Mouse (Mus musculus) cerebellum, adult 11 months (tissue): ENCODE measurements around the gene Phc3.
A peak's percentile ranks its signal among the peaks of the same experiment; 100 is the strongest.

Experiments
- DNase-seq: peaks from one replicate; pipeline ENCODE4 v3.0.0; 2022

Gene Phc3

GRCm38 (mm10) chr3:30969104-30969581, at the start of gene Phc3:
Gene Phc3, minus strand, starts transcription at chr3:30969415.
- DNase-seq, result peak; percentile 89

- no peak for DNase-seq
These were observed 48.4 kb upstream of the Phc3 start for GRCm38 (mm10) chr3:31017652-31018051.

DNA sequence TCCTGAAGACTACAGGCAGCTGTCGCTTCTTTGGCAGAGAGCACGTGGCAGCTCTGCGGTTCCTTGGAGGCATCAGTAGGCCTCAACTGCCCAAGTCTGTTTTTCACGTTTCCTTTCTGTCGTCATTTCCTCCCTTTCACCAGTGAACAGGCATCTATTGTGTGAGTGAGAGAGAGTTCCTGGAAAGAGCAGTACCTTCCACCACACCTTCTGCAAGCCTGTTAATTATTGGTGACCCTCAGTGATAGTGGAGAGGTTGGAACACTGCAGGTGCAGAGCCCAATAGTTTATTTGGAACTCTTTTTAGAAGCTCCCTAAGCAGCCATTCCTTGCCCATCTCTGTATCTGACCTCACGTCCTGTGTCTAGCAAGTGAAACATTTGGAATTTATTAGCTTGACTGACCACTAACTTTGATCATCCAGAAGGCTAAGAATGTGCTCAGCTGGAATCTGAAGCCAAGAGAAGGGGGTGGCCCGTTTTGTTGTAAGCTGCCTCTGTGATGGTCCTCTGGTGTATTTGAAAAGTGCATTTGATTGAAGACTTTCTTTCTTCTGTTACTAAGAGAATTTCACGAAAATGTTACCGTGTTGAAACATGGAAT, 47.5 kb upstream of the Phc3 start:
- DNase-seq, result no peak

- no peak for DNase-seq
These were observed 46.6 kb upstream of the Phc3 start for GRCm38 (mm10) chr3:31015682-31016443.

GRCm38 (mm10) chr3:31014374-31014773, 45.2 kb upstream of the Phc3 start:
- no peak for DNase-seq

- no peak for DNase-seq
These were observed 35.4 kb upstream of the Phc3 start for GRCm38 (mm10) chr3:31004320-31005209.

DNA sequence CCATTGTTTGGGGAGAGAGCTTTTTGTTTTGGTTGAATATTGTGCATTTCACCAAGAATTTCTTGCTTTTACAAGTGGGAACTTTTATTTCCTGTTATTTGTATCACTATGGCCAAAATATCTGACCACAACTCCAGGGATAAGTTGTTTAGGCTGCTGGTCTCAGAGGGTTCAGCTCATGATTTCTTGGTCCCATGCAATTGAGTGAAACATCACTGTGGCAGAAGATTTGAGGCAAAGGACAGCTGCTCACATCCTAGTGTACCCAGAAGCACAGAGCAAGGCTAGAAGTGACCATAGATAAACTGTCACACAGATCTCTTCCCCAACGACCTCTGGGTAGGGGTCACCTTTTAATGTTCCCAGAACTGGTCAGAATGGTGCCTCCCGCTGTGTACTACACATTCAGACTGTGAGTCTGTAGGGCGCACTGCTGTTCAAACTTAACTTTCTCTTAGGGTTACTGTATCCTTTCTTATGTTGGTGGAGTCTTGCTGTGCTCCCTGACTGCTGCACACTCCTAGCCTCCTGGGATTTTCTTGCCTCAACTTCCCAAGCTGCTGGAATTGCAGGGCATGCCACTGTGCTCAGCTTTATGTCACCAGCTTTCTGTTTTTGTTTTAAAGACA, 31.9 kb upstream of the Phc3 start:
- no peak for DNase-seq

DNA sequence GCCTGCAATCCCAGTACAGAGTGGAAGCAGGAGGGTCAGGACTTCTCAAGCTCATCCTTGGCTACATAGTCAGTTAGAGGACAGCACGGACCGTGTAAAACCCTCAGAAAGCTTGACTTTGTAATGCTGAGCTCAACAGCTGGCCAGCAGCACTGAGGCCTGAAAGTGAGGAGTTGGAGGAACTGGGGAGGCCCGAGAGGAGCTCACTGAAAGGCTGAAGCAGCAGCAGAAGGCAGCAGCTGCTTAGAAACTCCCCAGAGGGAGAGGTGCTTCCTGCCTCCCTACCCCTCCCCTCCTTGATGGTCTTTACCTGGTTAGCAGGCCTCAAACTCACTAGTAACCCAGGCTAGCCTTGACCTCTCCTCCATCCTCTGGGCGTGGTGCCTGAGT, 30.8 kb upstream of the Phc3 start:
- no peak for DNase-seq

- no peak for DNase-seq
These were observed 30.3 kb upstream of the Phc3 start for GRCm38 (mm10) chr3:30999401-31000017.

- no peak for DNase-seq
These were observed 27.4 kb upstream of the Phc3 start for GRCm38 (mm10) chr3:30996688-30997014.

- no peak for DNase-seq
These were observed 26.9 kb upstream of the Phc3 start for GRCm38 (mm10) chr3:30995899-30996687.

DNA sequence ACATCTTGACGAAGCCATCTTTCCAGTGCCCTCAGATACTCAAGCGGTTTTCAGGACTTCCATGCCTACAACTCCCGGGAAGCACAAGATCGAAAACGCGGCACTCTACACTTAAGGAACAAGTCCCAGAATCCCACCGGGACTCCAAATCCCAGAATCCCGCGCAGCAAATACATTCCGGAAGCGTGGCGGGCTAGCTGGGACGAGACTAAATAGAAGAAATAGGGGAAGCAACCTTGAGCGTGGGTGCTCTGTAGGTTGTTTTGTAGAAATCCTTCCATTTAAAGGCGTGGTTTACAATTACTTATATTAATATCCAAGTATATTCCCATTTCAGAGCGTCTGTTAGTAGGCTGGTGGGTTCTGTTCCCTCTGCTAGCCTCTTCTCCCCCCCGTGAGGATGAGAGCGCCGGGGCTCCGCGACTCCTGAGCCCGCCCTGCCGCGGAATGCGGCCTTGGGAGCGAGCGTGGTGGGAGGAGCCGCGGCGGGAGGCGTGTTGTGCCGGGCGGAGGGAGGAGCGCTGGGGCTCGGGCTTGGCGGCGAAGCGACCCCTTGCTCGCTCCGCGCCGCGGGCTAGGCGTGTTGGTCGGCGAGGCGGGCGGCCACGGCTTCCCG, 26.2 kb upstream of the Phc3 start, which contains the start of gene Prkci:
TSS of gene Prkci (plus strand) at position 465 of the 616 bp plus-strand sequence.
- peak; percentile 87 for DNase-seq

DNA sequence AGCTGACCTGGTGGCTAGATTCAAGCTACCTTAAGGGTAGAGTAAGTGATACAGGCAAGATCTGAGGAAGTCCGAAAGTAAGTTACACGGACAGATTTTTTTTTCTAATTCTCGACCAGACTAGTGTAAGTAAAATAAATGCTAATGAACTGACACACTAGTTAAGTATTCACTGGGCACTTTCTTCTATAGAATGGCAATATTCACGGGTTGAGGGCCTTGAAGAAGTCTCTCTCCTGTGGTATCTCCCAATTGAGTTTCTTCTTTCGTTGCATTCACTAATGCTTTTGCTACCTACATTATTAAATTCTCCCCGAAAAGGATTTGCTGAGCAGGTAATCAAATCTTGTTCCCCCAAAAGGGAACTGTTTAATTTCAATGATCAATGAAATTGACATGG, 25.6 kb upstream of the Phc3 start:
- DNase-seq, result no peak

DNA sequence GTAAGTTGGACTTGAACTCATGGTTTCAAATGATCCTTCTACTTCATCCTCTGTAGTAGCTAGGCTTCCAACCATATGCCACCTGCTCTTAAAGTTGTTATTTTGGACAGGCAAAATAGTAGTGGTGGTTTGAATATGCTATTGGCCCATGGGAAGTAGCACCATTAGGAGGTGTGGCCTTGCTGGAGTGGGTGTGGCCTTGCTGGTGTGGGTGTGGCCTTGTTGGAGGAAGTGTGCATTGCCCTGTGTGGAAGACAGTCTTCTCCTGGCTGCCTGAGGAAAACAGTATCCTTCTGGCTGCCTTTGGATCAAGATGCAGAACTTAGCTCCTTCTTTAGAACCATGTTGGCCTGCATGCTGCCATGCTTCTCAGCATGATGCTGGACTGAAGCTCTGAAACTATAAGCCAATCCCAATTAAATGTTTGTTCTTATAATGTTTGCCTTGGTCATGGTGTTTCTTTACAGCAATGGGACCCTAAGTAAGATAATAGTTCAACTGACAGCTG, 23.9 kb upstream of the Phc3 start:
- no peak for DNase-seq

GRCm38 (mm10) chr3:30992161-30992560, 22.9 kb upstream of the Phc3 start:
- DNase-seq, result no peak

GRCm38 (mm10) chr3:30987396-30988318, 18.4 kb upstream of the Phc3 start:
- DNase-seq, result no peak

GRCm38 (mm10) chr3:30982924-30983536, 13.8 kb upstream of the Phc3 start:
- no peak for DNase-seq

- no peak for DNase-seq
These were observed 12.6 kb upstream of the Phc3 start for GRCm38 (mm10) chr3:30981616-30982380.
